Mouse (Mus musculus) kidney, postnatal 36 days (tissue): ENCODE measurements around the gene Isoc2b.
A peak's percentile ranks its signal among the peaks of the same experiment; 100 is the strongest.
"Not testable (repeated sequence)": the region's sequence is repeated elsewhere in the genome, so short reads cannot be mapped to it uniquely, and the experiment has no call there.

Source experiments
- DNase-seq, 2 experiments: peaks; one replicate each; pipeline ENCODE4 v3.0.0; 2021 to 2022; ENCODE audit warnings: mixed read lengths in 2 of 2

The Isoc2b gene

DNA sequence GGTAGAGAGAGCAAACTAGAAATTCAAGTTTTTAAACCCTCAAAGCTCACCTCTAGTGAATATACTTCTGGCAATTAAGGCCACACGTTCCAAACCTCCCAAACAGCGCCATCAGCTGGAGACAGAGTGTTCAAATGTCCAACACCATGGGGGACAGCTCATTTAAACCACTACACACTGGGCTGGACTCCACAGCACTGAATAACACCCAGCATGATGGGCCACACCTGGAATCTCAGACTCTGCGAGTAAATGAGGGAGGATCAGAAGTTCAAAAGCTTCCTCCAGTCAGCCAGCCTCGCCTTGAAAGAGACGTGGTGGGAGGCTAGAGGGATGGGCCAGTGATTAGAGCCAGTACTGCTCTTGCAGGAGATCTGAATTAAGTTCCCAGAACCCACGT, at the start of gene Isoc2b:
Gene Isoc2b (minus strand): TSS at position 126 of the 400 bp plus-strand sequence.
- DNase-seq = no peak

DNA sequence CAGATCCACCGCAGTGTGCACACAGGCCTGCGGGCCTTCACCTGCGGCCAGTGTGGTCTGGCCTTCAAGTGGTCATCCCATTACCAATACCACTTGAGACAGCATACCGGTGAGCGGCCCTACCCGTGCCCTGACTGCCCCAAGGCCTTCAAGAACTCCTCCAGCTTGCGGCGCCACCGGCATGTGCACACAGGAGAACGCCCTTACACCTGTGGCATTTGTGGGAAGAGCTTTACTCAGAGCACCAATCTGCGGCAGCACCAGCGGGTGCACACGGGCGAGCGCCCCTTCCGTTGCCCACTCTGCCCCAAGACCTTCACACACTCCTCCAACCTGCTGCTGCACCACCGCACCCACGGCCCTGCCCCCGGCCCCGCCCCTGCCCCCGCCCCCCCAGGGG, 49.0 kb upstream of the Isoc2b start:
- no peak for DNase-seq

DNA sequence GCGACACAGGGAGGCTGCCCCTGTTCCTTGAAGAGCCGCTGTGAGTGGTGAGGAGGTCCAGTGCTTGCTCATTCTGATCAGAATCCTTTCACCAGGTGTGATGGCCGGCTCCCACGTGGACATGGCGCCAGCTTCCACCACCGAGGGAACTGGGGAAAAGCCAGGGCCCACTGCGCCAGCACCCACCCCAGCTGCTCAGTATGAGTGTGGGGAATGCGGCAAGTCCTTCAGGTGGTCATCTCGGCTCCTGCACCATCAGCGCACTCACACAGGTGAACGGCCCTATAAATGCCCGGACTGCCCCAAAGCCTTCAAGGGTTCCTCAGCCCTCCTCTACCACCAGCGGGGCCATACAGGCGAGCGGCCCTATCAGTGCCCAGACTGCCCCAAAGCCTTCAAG, 48.6 kb upstream of the Isoc2b start:
- no peak for DNase-seq

DNA sequence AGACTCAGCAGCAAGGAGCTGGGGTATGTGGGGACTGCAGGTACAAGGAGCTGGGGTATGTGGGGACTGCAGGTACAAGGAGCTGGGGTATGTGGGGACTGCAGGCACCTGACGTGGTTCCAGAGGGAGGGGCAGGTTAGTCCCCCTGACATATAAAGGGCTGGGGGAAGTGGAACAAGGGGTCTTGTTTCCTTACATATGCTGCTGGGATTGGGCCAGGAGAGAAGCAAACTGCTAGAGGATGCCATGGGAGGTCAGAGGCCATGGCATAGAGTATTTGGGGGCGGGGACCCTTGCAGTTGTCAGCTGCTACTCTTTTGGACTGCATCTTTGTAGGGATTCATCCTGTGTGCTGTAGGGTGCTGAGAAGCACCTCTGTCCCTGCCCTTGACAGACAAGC, 47.4 kb upstream of the Isoc2b start:
- no peak for DNase-seq

DNA sequence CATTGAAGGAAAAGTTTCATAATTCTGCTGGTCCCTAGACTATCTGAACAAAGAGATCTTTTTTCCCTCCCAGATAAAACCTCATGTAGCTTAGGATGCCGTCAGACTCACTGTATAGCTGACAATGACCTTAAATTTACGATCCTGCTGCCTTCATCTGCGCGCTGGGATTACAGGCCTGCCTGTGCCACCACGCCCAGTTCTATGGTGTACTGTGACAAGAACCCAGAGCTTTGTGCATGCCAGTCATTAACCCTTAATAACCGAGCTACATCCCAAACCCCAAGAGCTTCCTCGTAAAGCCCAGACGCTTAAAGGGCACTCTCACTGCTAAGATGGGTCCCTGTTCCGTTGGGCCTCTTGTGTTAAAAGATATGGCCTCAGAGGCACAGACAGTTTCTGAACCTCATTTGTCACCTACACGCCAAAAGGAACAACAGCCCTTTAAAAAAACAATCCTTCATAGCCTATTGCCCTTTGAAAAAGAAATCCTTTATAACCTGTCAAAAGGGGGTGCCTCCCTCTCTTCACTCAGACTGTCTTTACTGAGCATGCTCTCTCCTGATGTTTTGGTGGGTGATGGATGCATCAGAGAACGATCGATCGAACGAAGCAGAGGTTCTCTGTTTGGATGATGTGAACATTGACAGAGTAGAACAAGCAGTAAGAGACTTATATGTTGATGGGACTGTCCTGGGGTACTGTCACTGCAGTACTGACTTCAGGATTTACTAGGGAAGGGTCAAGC, 45.8 kb upstream of the Isoc2b start:
- no peak for DNase-seq

DNA sequence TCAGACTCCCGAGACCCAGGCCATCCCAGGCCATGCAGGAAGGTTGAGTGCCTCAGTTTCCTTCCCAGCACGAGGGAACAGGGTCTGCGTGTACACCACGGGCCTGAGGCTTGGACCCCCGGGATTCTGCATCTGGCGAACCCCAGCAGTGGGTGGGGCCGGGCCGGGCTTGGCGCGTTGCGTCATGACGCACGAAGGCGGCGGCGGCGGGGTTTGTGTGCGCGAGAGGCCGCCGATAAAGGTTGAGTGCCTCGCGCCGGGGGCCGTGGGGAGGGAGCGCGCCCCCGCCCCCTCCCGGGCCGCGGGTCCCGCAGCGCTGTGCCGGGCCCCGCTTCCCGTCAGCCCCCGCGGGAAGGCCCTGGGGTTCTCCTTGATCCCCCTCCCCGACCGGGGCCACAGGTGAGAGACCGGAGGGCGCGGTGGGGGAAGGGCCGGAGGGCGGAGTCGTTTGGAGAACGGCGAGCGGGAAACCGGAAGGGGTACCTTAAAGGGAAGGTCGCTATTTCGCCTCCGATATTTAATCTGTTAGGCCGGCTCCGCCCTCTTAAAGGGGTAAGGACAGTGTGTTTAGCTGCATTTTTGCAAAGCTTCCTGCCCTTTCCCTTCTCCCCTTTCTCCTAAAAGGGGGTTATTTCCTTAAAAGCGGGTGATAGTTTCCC, 45.1 kb upstream of the Isoc2b start, which contains the start of gene Zfp628:
Gene Zfp628 (plus strand): TSS at position 211 of the 659 bp plus-strand sequence.
- DNase-seq = peak; percentile 94 to 97

DNA sequence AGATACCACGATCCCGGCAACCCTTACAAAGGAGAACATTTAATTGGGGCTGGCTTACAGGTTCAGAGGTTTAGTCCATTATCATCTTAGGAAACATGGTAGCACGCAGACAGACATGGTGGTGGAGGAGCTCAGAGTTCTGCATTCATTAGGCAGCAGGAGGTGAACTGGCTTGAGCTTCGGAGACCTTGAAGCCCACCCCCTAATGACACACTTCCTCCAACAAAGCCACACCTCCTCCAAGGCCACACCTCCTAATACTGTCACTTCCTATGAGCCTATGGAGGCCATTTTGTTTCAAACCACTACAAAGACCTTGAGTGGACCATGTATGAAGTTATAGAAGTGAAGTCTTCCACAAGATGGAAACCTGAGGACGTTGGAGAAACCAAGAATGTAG, 42.2 kb upstream of the Isoc2b start:
- no peak for DNase-seq

DNA sequence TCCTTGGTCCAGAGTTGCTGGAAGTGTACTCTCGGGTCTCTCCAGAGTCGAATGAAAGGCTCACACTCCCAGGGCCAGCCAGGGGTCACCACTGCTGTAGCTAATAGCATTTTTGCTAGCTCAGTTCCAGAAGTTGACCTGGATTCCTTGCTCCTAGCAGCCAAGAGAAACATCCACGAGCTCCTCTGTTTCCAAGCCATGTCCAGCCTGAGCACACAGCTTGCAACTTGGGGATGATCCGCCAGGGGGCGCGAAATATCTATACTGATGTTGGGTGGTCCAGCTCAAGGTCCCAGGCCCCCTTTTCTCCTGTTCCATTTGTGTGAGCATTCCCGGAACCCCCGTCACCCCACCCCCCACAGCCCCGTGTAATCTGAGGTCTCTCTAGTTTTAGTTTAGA, 41.5 kb upstream of the Isoc2b start:
- DNase-seq = peak; percentile 47 to 86

DNA sequence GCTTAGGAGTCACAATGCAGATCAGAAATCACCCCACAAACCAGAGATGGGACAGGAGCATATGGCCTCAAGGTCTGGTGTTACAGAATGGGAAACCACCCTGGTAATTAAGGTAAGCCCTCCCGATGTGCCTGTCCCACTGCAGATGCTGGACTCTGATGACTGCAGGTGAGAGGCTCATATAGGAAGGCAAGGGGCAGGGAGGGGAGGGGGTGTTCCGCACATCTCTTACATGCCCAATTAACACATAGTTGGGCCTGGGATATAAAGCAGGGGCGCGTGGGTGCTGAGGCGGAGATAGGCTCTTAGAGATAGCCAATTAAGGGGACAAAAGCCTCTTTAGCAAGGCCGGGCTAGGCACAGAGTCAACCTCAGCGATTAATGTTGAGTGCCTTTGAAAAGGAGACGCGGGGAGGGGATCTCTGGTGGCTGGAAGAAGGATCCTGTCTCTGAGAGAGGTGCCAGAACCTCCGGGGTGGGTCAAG, 36.5 kb upstream of the Isoc2b start, which contains the start of gene Gm36210:
Gene Gm36210 (minus strand): TSS at position 51 of the 485 bp plus-strand sequence.
- no peak for DNase-seq

DNA sequence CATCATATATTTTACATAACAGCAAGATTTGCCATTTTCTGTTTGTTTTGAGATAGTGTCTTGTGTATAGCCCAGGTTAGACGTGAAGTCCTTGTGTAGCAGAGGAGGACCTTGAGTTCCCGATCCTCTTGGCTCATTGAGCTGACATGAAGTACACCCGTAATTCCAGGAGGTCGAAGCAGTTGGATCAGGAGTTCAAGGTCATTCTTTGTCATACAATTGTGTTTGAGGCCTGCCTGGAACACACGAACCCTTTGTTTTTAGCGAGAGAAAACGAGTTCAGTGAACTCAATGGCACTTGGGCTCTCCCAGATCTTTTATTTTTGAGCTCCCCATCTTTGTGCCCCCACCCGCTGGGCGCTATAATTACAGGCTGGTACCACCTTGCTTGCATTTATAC, 32.3 kb upstream of the Isoc2b start:
- DNase-seq = no peak

DNA sequence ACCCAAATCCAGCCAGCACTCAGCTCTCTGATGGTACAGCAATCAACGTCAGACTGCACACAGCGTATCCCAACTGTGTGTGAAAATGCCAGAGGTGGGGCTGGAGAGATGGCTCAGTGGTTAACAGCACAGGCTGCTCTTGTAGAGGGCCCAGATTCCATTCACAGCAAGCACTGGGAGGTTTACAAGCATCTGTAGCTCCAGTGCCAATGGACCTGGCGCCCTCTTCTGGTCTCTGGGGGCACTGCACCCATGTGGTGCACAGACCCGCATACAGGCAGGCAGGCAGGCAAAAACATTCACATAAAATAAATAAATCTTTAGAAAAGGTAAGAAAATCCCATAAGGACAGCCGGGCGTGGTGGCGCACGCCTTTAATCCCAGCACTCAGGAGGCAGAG, 31.1 kb upstream of the Isoc2b start:
- DNase-seq = peak in 1 of 2 experiments; percentile 64

DNA sequence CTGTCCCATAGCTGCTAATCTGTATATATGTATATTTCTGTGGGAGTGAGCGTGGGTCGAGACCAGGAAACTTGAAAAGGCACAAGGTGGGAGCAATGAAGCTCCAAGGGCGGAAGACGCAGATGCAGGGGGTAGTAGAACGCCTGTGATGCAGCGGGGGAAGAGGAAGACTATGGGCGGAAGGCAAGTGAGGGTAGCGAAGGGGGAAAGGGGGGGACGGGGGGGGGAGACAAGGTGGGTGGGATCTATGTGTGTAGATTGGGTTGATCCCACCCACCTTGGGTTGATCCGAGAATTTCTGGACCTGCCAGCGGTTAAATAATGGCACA, 30.4 kb upstream of the Isoc2b start:
- no peak for DNase-seq

DNA sequence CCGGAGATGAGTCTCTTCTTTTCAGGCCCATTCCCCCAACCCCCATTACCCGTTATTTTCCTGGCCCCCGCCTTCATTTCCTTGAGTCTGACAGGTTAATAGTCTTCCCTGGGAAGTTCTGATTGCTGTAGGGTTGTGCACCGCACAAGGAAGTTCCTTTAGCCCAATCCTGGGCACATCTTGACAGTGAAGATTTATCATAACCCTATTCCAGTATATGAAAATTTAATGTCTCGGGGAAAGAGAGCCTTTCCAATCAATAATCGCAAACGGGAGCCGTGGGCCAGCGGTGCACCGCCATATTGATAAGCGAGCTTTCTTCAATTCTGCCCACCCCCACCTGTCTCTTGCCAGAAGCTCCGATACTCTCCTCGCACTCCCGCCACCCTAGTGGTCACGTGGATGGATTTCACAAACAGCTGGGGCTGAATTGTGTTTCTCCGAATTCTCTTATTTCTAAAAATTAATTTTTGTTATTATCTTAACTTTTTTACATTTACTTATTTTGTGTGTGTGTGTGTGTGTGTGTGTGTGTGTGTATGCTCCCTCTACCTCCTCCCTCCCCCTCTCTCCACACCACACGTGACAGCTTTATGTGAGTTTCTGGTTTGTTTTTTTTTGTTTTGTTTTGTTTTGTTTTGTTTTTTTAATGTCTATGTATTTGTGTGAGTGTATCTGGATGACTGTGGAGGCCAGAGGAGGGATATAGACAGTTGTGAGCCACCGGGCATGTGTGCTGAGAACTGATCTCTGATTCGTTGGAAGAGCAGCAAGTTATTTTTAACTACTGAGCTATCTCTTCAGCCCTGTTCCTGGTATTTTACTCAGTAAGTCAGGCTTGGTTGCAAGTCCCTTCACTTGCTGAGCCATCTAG, 29.8 kb upstream of the Isoc2b start:
- DNase-seq = peak in 1 of 2 experiments; percentile 47

DNA sequence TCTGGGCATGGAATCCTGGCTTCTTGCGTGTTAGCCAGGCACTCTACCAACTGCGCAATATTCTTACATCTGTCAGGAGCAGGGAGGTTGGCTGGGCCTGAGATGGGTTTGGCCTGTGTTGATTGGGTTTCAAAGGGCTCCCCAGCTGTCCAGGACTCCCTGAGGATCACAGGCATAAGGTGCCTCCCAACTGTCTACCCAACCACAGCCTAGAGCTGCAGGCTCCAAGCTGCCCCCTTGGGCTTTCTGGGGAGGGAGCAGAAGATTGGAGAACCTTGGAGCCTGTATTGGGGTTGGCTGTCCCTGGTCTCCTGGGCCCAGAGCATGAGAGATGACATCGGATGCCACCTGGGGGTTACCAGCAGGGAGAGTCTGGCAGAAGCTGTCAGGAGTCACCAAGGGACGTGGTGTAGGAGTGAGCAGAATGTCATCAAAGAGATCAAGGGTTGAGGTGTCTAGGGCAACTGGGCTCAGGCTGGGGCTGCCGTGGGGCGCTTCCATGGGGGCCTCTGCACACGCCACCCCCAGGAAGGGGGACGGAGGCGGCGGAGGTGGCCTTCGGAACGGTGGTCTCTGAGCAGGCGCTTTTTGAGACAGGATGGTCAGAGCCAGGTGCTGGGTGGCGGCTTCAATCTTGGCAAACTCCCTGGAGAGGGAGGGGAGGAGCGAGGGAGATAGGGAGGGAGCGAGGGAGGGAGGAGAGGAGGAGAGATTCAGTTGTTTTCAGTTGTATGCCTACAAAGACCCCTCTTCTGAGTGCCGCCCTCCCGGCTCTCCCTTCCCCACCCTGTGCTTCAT, 29.0 kb upstream of the Isoc2b start:
- no peak for DNase-seq

DNA sequence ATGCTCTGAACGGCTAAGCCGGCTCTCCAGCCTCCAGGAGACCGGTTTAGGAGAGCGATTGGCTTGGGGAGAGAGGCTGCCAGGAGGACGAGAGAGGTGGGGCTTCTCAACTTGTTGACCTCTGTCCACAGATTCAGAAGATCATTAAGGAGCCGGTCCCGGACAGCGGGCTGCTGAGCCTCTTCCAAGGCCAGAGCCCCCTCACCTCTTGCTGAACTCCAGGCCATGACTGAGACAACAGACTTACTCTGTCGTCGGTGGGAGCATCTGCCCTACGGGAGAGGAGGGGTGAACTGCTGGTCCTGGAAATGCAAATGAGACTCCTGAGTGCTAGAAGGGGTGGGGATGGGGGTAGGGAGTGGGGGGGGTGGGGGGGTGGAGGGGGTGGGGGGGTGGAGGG, 25.1 kb upstream of the Isoc2b start:
- DNase-seq = no peak

DNA sequence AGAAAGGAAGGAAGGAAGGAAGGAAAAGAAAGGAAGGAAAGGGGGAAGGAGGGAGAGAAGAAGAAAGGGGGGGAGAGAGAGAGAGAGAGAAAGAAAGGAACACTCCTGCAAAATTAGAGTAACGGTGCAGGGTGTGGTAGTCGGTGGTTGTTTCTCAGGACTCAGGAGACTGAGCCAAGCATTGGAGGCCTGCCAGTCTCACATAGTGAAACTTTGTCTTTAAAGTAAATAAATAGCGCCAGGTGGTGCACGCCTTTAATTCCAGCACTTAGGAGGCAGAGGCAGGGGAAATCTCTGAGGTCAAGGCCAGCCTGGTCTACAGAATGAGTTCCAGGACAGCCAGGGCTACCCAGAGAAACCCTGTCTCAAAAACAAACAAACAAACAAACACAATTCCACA, 16.6 kb upstream of the Isoc2b start:
- peak; percentile 38 to 61 for DNase-seq

DNA sequence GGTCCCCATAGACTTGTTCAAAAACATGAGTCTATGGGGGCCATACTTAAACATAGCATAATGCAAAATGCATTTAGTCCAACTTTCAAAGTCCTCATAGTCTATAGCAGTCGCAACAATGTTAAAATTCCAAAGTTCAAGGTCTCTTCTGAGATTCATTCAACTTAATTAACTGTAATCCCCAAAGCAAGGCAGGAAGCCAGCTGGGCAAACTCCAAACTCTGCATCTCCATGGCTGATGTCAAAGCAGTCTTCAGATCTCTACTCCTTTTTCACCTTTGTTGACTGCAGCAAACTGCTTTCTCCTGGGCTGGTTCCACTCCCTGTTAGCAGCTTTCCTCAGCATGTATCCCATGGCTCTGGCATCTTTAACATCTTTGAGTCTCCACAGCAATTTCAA, 9.0 kb upstream of the Isoc2b start:
- not testable (repeated sequence) for DNase-seq

DNA sequence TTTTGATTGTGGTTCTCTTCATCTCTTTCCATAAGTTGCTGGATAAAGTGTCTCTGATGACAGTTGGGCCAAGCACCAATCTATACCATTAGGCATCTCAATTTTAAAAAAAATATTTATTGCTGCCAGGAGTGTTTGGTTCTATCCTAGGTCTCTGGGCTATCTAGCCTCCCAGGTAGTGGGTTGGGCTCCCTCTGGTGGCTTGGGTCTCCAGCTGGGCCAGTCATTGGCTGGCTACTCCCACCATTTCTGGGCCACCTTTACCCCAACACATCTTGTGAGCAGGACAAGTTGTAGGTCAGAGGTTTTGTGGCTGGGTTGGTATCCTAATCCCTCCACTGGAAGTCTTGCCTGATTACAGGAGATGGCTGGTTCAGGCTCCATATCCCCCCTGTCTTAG, 8.1 kb upstream of the Isoc2b start:
- peak; percentile 56 to 73 for DNase-seq

DNA sequence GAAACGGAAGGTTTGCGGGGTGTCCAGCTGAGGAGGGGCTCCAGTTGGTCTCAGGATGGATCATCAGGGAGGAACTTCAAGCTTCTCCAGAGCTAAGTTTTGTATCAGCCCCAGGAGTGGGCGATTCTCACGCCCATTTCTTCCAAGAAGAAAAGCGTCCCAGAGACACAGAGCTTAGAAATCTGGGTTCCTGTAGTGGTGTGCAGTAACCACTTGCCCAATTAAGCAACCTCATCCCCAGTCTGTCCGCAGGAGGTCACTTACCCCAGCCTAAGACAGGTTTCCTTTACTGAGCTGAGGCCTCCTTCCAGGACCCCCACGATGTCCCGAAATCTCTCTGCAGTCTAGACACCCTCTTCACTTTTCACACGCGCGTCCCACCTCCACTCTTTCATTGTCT, 7.2 kb upstream of the Isoc2b start:
- no peak for DNase-seq

DNA sequence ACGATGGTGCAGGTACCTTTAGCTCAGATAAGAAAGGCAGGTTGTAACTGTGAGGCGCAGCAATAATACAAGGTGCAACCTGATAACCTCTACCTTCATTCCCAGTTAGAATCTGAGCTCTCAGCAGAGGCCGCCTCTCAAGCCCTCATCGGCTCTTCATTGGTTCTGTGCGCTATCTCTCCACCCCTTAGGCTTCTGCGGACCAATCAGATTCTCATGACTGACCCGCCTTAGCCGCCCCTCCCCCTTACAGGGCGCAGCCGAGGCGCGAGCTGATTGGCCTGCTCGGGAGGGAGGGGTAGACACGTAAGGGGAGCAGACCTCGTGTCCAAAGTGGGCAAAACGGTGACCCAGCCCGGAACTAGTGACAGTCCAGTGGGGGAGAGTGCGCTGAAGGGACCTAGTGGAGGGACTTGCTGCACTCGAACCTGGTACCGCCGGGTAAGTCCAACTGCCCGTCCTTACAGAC, 6.7 kb upstream of the Isoc2b start, which contains the start of gene Isoc2a:
Gene Isoc2a (plus strand): TSS at position 401 of the 469 bp plus-strand sequence.
- DNase-seq = peak; percentile 93 to 96

DNA sequence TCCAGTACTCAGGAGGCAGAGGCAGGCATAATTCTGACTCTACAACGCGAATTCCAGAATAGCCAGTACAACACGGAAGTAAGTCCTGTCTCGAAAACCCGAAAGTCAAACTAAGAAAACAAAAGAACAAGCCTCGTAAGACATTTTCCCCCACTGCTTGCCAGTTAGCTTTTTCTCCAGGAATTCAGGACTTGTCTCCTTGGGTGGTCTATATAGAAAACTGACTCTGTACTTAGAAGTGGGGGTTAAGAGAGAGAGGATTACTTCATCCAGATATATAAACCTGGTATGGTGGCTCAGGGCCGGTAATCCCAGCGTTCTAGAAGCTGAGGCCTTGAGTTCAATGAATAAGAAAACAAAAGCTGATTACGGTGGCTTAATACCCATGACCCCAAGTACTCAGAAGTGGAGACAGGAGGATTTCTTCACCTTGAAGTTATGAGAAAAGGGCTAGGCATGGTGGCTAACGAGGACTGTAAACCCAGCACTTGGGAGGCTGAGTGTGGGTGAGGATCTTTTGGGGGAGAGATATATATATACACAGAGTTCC, 3.4 kb downstream of the Isoc2b start:
- no peak for DNase-seq
